Mouse (Mus musculus) liver, embryonic 11.5 days (tissue): ENCODE data around the gene Ankrd34a. TPM values are rescaled to one million over a fixed set of nuclear protein-coding genes. Genes with fewer than 3 reads are reported as not detected.

ENCODE experiments used
- ATAC-seq: fragments of 200-750 bp; cut with Nextera tagmentation; replicated peaks from 2 replicates; pipeline ENCODE4 v1.8.0; 2017; ENCODE audit warnings: moderate number of reproducible peaks, mild to moderate bottlenecking, moderate TSS enrichment, moderate library complexity; ENCODE audit not compliant: low FRiP score
- DNase-seq: peaks from one replicate; pipeline ENCODE4 v3.0.0-alpha.2; 2017; ENCODE audit warnings: low spot score
- H3K27ac ChIP-seq: fragments of 300-500 bp; sonication (generic); 2 replicates; pipeline ENCODE4 v1.5.1; 2014; ENCODE audit warnings: mild to moderate bottlenecking, low read depth, low read length, control low read depth
- H3K27me3 ChIP-seq: fragments of 300-500 bp; sonication (generic); replicated peaks from 2 replicates; pipeline ENCODE4 v1.6.1; 2014; ENCODE audit warnings: low read length, mixed read lengths; ENCODE audit not compliant: control insufficient read depth, insufficient read depth
- H3K36me3 ChIP-seq: fragments of 300-500 bp; sonication (generic); 2 replicates; pipeline ENCODE4 v1.6.1; 2014; ENCODE audit warnings: mild to moderate bottlenecking, low read length, moderate library complexity, mixed read lengths; ENCODE audit not compliant: control insufficient read depth, insufficient read depth
- H3K4me1 ChIP-seq: fragments of 300-500 bp; sonication (generic); replicated peaks from 2 replicates; pipeline ENCODE4 v1.6.1; 2014; ENCODE audit warnings: low read length, mixed read lengths; ENCODE audit not compliant: control insufficient read depth, insufficient read depth
- H3K4me2 ChIP-seq: fragments of 300-500 bp; sonication (generic); 2 replicates; pipeline ENCODE4 v1.6.1; 2014; ENCODE audit warnings: mild to moderate bottlenecking, control low read depth, moderate library complexity
- H3K4me3 ChIP-seq: fragments of 300-500 bp; sonication (generic); 2 replicates; pipeline ENCODE4 v1.5.1; 2014; ENCODE audit warnings: low read depth, low read length, control low read depth
- H3K9ac ChIP-seq: fragments of 300-500 bp; sonication (generic); 2 replicates; pipeline ENCODE4 v1.6.1; 2014; ENCODE audit warnings: low read depth, low read length, control low read depth
- H3K9me3 ChIP-seq: fragments of 300-500 bp; sonication (generic); 2 replicates; pipeline ENCODE4 v1.6.1; 2016; ENCODE audit warnings: low read length, inconsistent platforms, mixed read lengths; ENCODE audit not compliant: control insufficient read depth
- WGBS: fragments of 180-500 bp; shearing (Covaris S2); extraction: QIAGEN DNeasy Blood & Tissue Kit; methylation state at CpG from one replicate; pipeline ENCODE4 v1.1.7; 2014; 5-methylcytosine and 5-hydroxymethylcytosine counted together
- polyA plus RNA-seq: library from polyadenylated mRNA; unstranded; fragments of >200 nt; fragmentation: Nextera tagmentation; extraction: Ambion mirVana; gene quantifications from 2 replicates; pipeline ENCODE4 v1.2.1, GENCODE M21; 2014

Gene Ankrd34a
- polyA plus RNA-seq, 1 experiment from 2014 or later, result 1.1 TPM

DNA sequence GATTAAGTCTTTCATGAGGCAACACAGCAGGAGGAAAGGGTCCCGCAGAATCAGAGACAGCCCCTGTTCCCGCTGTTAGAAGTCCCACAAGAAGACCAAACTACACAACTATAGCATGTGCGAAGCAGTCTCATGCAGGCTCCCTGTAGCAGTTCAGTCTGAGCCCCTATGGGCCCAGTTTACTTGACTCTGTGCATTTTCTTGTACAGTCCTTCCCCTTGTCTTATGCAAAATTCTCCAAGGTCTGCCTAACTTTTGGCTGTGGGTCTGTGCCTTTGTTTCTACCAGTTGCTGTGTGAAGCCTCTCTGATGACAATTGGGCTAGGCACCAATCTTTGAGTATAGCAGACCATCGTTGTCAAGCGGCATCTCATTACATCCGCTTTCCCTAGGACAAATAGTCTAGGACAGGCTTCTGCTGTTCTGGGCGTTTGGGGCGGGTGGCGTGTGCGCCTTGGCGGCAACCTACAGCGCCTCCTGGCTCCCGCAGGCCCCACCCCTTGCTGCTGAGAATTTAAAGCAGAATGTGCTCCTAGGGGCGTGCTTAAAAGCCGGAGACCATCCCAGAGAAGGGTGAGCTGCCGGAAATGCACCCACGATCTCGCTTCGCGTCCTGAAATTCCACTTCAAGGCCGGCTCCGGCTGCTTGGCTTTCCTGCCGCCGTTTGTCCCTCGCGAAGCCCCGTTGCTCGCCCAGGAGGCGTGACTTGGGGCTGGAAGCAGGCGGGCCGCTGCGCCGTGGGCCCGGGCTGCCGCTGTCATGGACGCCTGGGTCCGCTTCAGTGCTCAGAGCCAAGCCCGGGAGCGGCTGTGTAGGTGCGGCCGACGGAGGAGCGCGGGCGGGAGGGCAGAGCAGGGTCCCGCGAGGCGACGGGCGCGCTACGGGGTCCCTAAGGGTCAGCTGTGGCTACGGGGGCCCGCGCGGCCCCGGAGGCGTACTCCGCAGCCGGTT, 38.8 kb downstream of the Ankrd34a start, which contains the start of the genes Pex11b and Gm42957:
TSS of gene Pex11b (plus strand) at position 449 of the 952 bp plus-strand sequence.
TSS of gene Gm42957 (plus strand) at position 547 of the 952 bp plus-strand sequence.
- ATAC-seq (peak; percentile 87), DNase-seq (peak; percentile 86)
- peaks cover 13% of the 10 kb centered on the region for H3K36me3 ChIP-seq
- peak within 1 kb of the TSS; percentile 61 for H3K27ac ChIP-seq
- peak within 1 kb of the TSS; percentile 91 for H3K9ac ChIP-seq
- no peaks in the 10 kb centered on the region for H3K27me3 ChIP-seq
- H3K4me1 ChIP-seq, result peaks cover 18% of the 10 kb centered on the region
- no peaks in the 10 kb centered on the region for H3K9me3 ChIP-seq
- H3K4me3 ChIP-seq, result peak within 1 kb of the TSS; percentile 80
- H3K4me2 ChIP-seq, result peak within 1 kb of the TSS; percentile 85
- whole genome bisulfite sequencing, result 2% methylated on average over 58 of the region's 60 CpGs

GRCm38 (mm10) chr3:96635906-96636305, 39.5 kb downstream of the Ankrd34a start:
- H3K4me3 ChIP-seq, result peak overlapping the region; percentile 80
- no peaks in the 10 kb centered on the region for H3K27me3 ChIP-seq
- DNase-seq (no peak), ATAC-seq (peak; percentile 19; the same call in 1 of the 2 replicates)
- H3K36me3 ChIP-seq, result peaks cover 13% of the 10 kb centered on the region
- peak overlapping the region; percentile 85 for H3K4me2 ChIP-seq
- 7% methylated on average over 15 of the region's 15 CpGs for WGBS
- peak overlapping the region; percentile 91 for H3K9ac ChIP-seq
- peak overlapping the region; percentile 61 for H3K27ac ChIP-seq
- no peaks in the 10 kb centered on the region for H3K9me3 ChIP-seq
- H3K4me1 ChIP-seq, result peaks cover 14% of the 10 kb centered on the region

GRCm38 (mm10) chr3:96636448-96636847, 40.0 kb downstream of the Ankrd34a start:
- H3K9ac ChIP-seq, result peak overlapping the region; percentile 91
- WGBS, result 52% methylated on average over 11 of the region's 11 CpGs
- H3K9me3 ChIP-seq, result no peaks in the 10 kb centered on the region
- ATAC-seq (no peak), DNase-seq (no peak)
- peak overlapping the region; percentile 85 for H3K4me2 ChIP-seq
- H3K4me3 ChIP-seq, result peak overlapping the region; percentile 80
- H3K27me3 ChIP-seq, result no peaks in the 10 kb centered on the region
- H3K36me3 ChIP-seq, result peaks cover 16% of the 10 kb centered on the region
- no peak overlapping the region for H3K27ac ChIP-seq
- peaks cover 11% of the 10 kb centered on the region for H3K4me1 ChIP-seq

GRCm38 (mm10) chr3:96639219-96639618, 42.8 kb downstream of the Ankrd34a start:
- peaks cover 11% of the 10 kb centered on the region; the same call in 1 of the 2 replicates for H3K36me3 ChIP-seq
- no peaks in the 10 kb centered on the region for H3K27me3 ChIP-seq
- no peak overlapping the region for H3K4me2 ChIP-seq
- no peak overlapping the region for H3K9ac ChIP-seq
- no peak for DNase-seq
- WGBS, result 71% methylated on average over 1 of the region's 1 CpGs
- no peak for ATAC-seq
- no peak overlapping the region for H3K27ac ChIP-seq
- no peaks in the 10 kb centered on the region for H3K9me3 ChIP-seq
- H3K4me3 ChIP-seq, result no peak overlapping the region
- peaks cover 11% of the 10 kb centered on the region for H3K4me1 ChIP-seq

GRCm38 (mm10) chr3:96645018-96645649, 48.7 kb downstream of the Ankrd34a start, which contains the start of gene Itga10:
TSS of gene Itga10 (plus strand) at chr3:96645584.
- Histone ChIP-seq H3K36me3 (peaks cover 8% of the 10 kb centered on the region; the same call in 1 of the 2 replicates), H3K27me3 (no peaks in the 10 kb centered on the region), H3K4me3 (no peak within 1 kb of the TSS), H3K4me2 (no peak within 1 kb of the TSS), H3K9ac (no peak within 1 kb of the TSS), H3K27ac (no peak within 1 kb of the TSS), H3K9me3 (no peaks in the 10 kb centered on the region), H3K4me1 (no peaks in the 10 kb centered on the region)
- DNase-seq, result no peak
- no peak for ATAC-seq
- 76% methylated on average over 7 of the region's 7 CpGs for WGBS

- no peaks in the 10 kb centered on the region for H3K9me3 ChIP-seq
- H3K9ac ChIP-seq, result no peak overlapping the region
- 84% methylated on average over 3 of the region's 3 CpGs for WGBS
- H3K4me3 ChIP-seq, result no peak overlapping the region
- no peaks in the 10 kb centered on the region for H3K4me1 ChIP-seq
- no peak overlapping the region for H3K4me2 ChIP-seq
- no peak overlapping the region for H3K27ac ChIP-seq
- ATAC-seq, result no peak
- H3K36me3 ChIP-seq, result peaks cover 6% of the 10 kb centered on the region; the same call in 1 of the 2 replicates
- no peaks in the 10 kb centered on the region for H3K27me3 ChIP-seq
- DNase-seq, result no peak
Observed at GRCm38 (mm10) chr3:96647365-96647764, 50.9 kb downstream of the Ankrd34a start.

Other genes starting within 250 kb of the Ankrd34a start
- not detected in 2 replicates for gene BC107364, start 144.3 kb upstream of the Ankrd34a start, polyA plus RNA-seq
- 0.19 and 0.32 TPM in 2 replicates for gene Hfe2, start 71.5 kb upstream of the Ankrd34a start, polyA plus RNA-seq
- gene Txnip, start 38.7 kb upstream of the Ankrd34a start, polyA plus RNA-seq, result 41.1 and 44.0 TPM in 2 replicates
- gene Gm16253, start 19.7 kb upstream of the Ankrd34a start, polyA plus RNA-seq, result 0.49 and 1.0 TPM in 2 replicates
- gene Polr3gl, start 2.5 kb upstream of the Ankrd34a start, polyA plus RNA-seq, result 18.6 and 21.5 TPM in 2 replicates
- gene Lix1l, start 4.5 kb downstream of the Ankrd34a start, polyA plus RNA-seq, result 2.6 and 3.1 TPM in 2 replicates
- gene Rbm8a, start 33.3 kb downstream of the Ankrd34a start, polyA plus RNA-seq, result 176 and 196 TPM in 2 replicates
- gene Pex11b, start 38.7 kb downstream of the Ankrd34a start, polyA plus RNA-seq, result 29.0 and 36.7 TPM in 2 replicates
- gene Gm42957, start 38.8 kb downstream of the Ankrd34a start, polyA plus RNA-seq, result 0.14 TPM in 1 of 2 replicates, not detected in the other
- 0.57 and 0.77 TPM in 2 replicates for gene Itga10, start 48.9 kb downstream of the Ankrd34a start, polyA plus RNA-seq
- gene Ankrd35, start 73.5 kb downstream of the Ankrd34a start, polyA plus RNA-seq, result 0.32 and 0.40 TPM in 2 replicates
- gene Pias3, start 99.7 kb downstream of the Ankrd34a start, polyA plus RNA-seq, result 19.6 and 21.1 TPM in 2 replicates
- 2.4 and 2.5 TPM in 2 replicates for gene Nudt17, start 111.9 kb downstream of the Ankrd34a start, polyA plus RNA-seq
- gene Polr3c, start 131.0 kb downstream of the Ankrd34a start, polyA plus RNA-seq, result 41.4 and 44.1 TPM in 2 replicates
- 49.6 and 51.5 TPM in 2 replicates for gene Rnf115, start 131.0 kb downstream of the Ankrd34a start, polyA plus RNA-seq
- 5.4 and 6.0 TPM in 2 replicates for gene Pdzk1, start 232.6 kb downstream of the Ankrd34a start, polyA plus RNA-seq
- 0.12 and 0.19 TPM in 2 replicates for gene Cd160, start 232.7 kb downstream of the Ankrd34a start, polyA plus RNA-seq